Mouse (Mus musculus): ENCODE results near the gene Olfr51.
"Not testable (repeated sequence)": the region's sequence is repeated elsewhere in the genome, so short reads cannot be mapped to it uniquely, and the experiment has no call there.

Olfr51 gene

GRCm38 (mm10) chr11:51003296-51003695 is at the start of gene Olfr51:
TSS of gene Olfr51 (plus strand) at chr11:51003596.
- no peak for DNase-seq

- no peak for DNase-seq
Measured at GRCm38 (mm10) chr11:50953665-50954064, 49.7 kb upstream of the Olfr51 start, which contains the start of gene Prop1. TSS of gene Prop1 (minus strand) at chr11:50953765.

DNA sequence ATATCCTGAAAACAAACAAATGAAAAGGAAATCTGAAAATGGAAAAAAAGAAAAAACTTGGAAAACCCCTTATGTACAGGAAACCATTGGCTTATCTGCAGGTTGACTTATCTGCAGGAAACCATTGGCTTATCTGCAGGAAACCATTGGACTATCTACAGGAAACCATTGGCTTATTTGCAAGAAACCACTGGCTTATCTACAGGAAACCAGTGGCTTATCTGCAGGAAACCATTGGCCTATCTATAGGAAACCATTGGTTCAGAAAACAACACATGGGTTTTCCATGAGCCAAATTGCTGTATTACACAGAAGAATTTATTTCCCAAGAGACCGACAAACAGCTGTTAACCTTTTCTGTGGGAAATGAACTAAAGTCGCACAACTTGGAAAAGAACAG is 38.5 kb upstream of the Olfr51 start:
- DNase-seq: no peak

GRCm38 (mm10) chr11:50966230-50966629 is 37.2 kb upstream of the Olfr51 start, which contains the start of gene Olfr1378:
TSS of gene Olfr1378 (plus strand) at chr11:50966530.
- no peak for DNase-seq

- DNase-seq: no peak
Measured at GRCm38 (mm10) chr11:50977216-50977615, 26.2 kb upstream of the Olfr51 start.

DNA sequence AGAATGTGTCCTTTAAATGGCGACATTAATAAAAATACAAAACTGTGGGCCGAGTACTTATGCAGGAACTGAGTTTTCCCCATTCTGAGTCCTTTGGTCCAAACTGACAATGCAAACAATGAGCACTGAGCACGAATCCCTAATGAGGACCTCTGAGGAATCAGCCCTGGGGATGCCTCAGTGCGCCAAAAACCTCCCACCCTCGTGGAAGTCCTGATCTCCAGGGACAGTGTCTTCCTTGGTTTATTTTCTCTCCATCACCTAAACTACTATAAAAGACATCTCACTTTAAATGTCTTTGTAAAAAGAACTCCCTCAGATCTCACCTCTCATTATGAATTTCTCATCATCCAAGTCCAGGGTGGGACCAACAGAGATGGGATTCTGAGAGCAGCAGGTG is 21.7 kb upstream of the Olfr51 start, which contains the start of gene Olfr1377:
Gene Olfr1377 (plus strand): TSS at position 301 of the 400 bp plus-strand sequence.
- no peak for DNase-seq

GRCm38 (mm10) chr11:51011821-51012220 is 8.4 kb downstream of the Olfr51 start:
- DNase-seq: no peak

DNA sequence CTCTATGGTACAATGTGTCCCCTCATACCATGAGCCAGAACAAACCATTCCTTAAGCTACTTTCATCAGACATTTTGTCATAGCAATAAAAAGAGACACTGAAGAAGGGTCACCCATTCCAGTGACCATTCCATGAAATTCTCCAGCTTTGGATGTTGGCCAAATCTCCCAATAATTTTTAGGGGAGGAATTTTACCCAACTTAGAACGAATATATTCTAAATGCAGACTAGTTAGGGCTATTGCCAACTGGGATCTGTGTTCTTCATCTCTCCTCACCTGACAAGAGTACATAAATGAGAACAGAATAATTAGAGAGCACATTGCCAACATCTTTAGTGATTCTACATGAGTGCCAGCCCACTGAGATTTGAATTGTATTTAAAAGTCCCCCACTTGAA is 10.5 kb downstream of the Olfr51 start, which contains the start of gene Olfr54:
Gene Olfr54 (plus strand): TSS at position 301 of the 400 bp plus-strand sequence.
- no peak for DNase-seq

GRCm38 (mm10) chr11:51016341-51016740 is 12.9 kb downstream of the Olfr51 start:
- no peak for DNase-seq

DNA sequence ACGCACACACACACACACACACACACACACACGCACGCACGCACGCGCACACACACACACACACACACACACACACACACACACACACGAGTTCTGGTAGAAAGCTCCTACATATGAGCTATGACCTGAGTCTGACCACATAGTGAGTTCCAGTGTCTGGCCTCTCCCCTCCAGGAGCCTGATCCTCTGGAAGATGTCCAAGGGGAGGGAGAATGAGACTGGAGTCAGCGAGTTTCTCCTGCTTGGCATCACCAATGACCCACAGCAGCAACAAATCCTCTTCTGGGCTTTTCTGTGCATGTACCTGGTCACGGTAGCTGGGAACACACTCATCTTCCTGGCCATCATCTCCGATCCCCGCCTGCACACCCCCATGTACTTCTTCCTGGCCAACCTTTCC is 23.4 kb downstream of the Olfr51 start:
- DNase-seq: not testable (repeated sequence)

- not testable (repeated sequence) for DNase-seq
Measured at GRCm38 (mm10) chr11:51029381-51029780, 26.0 kb downstream of the Olfr51 start.

DNA sequence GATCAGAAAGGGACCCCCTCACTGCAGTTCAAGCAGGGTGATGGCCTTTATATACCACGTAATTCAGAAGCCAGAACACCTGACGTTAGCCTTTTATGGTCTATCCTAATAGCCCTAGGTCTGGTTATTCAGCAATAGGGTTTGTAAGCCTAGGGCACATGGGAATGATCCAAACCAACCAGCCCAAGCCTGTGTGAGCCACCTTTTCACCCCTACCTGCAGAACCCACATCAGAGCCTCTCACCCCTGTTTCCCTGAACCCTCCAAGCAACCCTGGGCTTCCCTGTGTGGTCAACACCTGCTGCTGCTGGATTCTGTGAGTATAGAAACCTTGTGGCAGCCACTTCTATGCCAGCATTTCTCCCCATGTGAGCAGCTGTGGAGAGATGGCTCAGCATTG is 26.8 kb downstream of the Olfr51 start:
- no peak for DNase-seq

DNA sequence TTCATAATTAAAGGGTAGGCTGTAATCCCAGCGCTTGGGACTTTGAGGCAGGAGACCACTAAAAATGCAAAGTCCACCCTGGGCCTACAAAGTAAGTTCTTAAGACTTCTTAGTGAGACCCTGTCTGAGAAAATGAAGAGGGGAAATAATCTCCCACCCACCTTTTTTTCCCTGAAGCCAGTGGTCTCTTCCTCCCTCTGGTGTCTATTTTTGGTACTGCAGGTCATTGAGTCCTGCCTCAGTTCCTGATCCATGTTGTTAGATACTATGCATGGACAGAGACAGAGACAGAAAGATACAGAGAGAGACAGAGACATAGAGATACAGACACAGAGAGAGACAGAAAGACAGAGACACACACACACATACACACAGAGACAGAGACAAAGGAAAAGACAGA is 29.5 kb downstream of the Olfr51 start:
- DNase-seq: peak; percentile 32

DNA sequence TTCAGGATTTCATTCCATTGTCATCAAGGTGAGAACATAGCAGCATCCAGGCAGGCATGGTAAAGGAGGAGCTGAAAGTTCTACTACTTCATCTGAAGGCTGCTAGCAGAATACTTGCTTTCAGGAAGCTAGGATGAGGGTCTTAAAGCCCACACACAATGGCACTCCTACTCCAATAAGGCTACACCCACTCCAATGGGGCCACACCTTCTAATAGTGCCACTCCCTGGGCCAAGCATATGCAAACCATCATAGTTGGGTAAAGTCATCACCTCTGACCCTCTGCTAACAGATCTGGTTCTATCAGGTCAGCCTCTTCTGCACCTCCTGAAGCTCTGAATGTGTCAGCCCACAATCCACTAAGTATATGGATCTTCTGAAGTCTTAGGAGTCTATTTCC is 30.7 kb downstream of the Olfr51 start:
- DNase-seq: not testable (repeated sequence)

GRCm38 (mm10) chr11:51035951-51036350 is 32.6 kb downstream of the Olfr51 start:
- no peak for DNase-seq

DNA sequence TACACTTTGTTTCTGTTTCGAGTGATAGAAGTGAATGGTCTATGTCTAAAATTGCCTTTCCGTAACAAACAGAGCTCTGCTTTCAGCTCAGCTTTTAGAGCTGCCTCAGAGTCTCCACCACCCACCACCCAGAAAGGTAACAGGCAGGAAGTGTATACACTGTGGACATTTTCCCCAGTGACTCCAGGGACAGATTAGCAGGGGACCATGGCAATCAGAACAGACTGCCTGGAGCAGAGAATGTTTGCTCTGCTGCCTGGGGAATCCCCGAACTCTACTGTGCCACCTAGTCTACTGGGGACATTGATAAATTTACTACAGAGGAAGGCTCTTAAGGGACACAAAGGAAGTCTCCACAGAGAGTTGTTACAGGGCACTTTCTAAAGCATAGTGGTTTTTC is 41.4 kb downstream of the Olfr51 start:
- DNase-seq: not testable (repeated sequence)

DNA sequence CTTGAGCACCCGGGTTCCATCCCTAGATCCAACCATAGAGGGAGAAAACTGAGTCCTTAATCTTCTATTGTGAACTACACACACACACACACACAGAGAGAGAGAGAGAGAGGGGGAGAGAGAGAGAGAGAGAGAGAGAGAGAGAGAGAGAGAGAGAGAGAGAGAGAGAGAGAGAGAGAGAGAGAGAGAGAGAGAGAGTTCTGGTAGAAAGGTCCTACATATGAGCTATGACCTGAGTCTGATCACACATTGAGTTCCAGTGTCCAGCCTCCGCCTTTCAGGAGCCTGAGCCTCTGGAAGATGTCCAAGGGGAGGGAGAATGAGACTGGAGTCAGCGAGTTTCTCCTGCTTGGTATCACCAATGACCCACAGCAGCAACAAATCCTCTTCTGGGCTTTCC is 44.4 kb downstream of the Olfr51 start, which contains the start of gene Olfr1375:
Gene Olfr1375 (plus strand): TSS at position 301 of the 400 bp plus-strand sequence.
- DNase-seq: not testable (repeated sequence)

DNA sequence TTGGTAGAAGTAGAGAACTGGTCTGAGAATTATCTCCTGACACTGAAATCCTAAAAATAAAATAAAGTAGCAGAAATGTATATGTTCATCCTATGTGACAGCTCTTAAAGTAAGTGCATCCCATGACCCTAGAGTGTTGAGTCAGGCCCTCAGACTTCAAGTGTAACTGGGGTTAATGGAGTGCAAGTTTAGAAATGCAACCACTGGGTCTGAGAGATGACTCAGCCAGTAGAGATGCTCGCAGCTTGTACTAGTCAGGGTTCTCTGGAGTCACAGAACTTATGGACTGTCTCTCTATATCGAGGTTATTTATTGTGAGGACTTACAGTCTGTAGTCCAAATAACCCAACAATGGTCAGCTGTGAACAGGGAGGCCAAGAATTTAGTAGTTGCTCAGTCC is 48.3 kb downstream of the Olfr51 start:
- no peak for DNase-seq

GRCm38 (mm10) chr11:51053230-51053629 is 49.8 kb downstream of the Olfr51 start:
- DNase-seq: no peak

- no peak for DNase-seq
Measured at GRCm38 (mm10) chr11:51059151-51059571, 55.8 kb downstream of the Olfr51 start, which contains the start of gene Zfp354a. TSS of gene Zfp354a (plus strand) at chr11:51059257.

All from thymus, postnatal 14 days (tissue).